In genomic region chrX:159372753-159373144, GRCm38 (mm10) we compare ENCODE assay signal across 8 mouse cellular contexts. TPM values are rescaled to one million over a fixed set of nuclear protein-coding genes. Genes with fewer than 3 reads are reported as not detected.
DNase-seq lines count a peak whose midpoint lies in the region; ATAC-seq and TF ChIP-seq lines count a peak whose summit lies in the region.

No protein-coding gene starts in this region.

- DNase-seq in kidney, postnatal 4 days, result no peak
- peak; percentile 1 for DNase-seq in midbrain, postnatal 0 days (ENCODE audit: low spot score)
- no peak for DNase-seq in layer of hippocampus, postnatal 25 days (ENCODE audit: extremely low spot score in 1 of 2, low spot score in 1 of 2)
- no peak for DNase-seq in cerebellum, adult 9-10 months
- no peak for DNase-seq in adrenal gland, adult 2 months

- peak overlapping the region; percentile 69 for H3K4me3 ChIP-seq in kidney, embryonic 15.5 days (replicated peaks)
- peak overlapping the region; percentile 93 for H3K4me3 ChIP-seq in cortical plate, adult 2 months (ENCODE audit: insufficient read depth, low read length)
- H3K4me3 ChIP-seq in hindbrain, embryonic 16.5 days (ENCODE audit: low read length), result peak overlapping the region; percentile 68
- H3K4me3 ChIP-seq in midbrain, postnatal 0 days (ENCODE audit: low read depth, low read length), result peak overlapping the region; percentile 57

- H3K27ac ChIP-seq in kidney, embryonic 15.5 days, result peak overlapping the region; percentile 86
- H3K27ac ChIP-seq in cortical plate, adult 2 months (ENCODE audit: insufficient read depth, low read length), result no peak overlapping the region
- H3K27ac ChIP-seq in hindbrain, embryonic 16.5 days (ENCODE audit: low read depth, low read length), result peak overlapping the region; percentile 83
- H3K27ac ChIP-seq in midbrain, postnatal 0 days (ENCODE audit: low read depth, low read length), result no peak overlapping the region

- peak overlapping the region; percentile 69 for H3K9ac ChIP-seq in kidney, embryonic 15.5 days
- peak overlapping the region; percentile 73 for H3K9ac ChIP-seq in hindbrain, embryonic 16.5 days (ENCODE audit: low read depth, low read length)
- H3K9ac ChIP-seq in midbrain, postnatal 0 days (replicated peaks; ENCODE audit: low read length, poor library complexity, severe bottlenecking), result peak overlapping the region; percentile 64

- H3K27me3 ChIP-seq in kidney, embryonic 15.5 days, result peaks cover 5% of the 10 kb centered on the region; the same call in 1 of the 2 replicates
- no peaks in the 10 kb centered on the region for H3K27me3 ChIP-seq in hindbrain, embryonic 16.5 days (replicated peaks; ENCODE audit: control insufficient read depth, insufficient read depth, low read length)
- no peaks in the 10 kb centered on the region for H3K27me3 ChIP-seq in midbrain, postnatal 0 days (ENCODE audit: insufficient read depth, low read length)

- no peaks in the 10 kb centered on the region for H3K4me1 ChIP-seq in kidney, embryonic 15.5 days
- H3K4me1 ChIP-seq in cortical plate, adult 2 months (ENCODE audit: control insufficient read depth, insufficient read depth, low read length), result no peaks in the 10 kb centered on the region
- no peaks in the 10 kb centered on the region; the same call in 1 of the 2 replicates for H3K4me1 ChIP-seq in hindbrain, embryonic 16.5 days (ENCODE audit: control insufficient read depth, insufficient read depth, low read depth, low read length)
- no peaks in the 10 kb centered on the region for H3K4me1 ChIP-seq in midbrain, postnatal 0 days (ENCODE audit: insufficient read depth, low read length)

- peaks cover 5% of the 10 kb centered on the region for H3K36me3 ChIP-seq in kidney, embryonic 15.5 days
- no peaks in the 10 kb centered on the region for H3K36me3 ChIP-seq in hindbrain, embryonic 16.5 days (ENCODE audit: control insufficient read depth, insufficient read depth, low read length)
- no peaks in the 10 kb centered on the region for H3K36me3 ChIP-seq in midbrain, postnatal 0 days (ENCODE audit: insufficient read depth, low read length)

- TF ChIP-seq CTCF in cortical plate, adult 2 months (IDR thresholded peaks at IDR 0.05; ENCODE audit: extremely low read depth, insufficient read depth, low read length), result no peak
- no peak for TF ChIP-seq CTCF in midbrain, postnatal 0 days (IDR thresholded peaks at IDR 0.05)

- no peaks in the 10 kb centered on the region for H3K9me3 ChIP-seq in kidney, embryonic 15.5 days (replicated peaks)
- no peaks in the 10 kb centered on the region for H3K9me3 ChIP-seq in hindbrain, embryonic 16.5 days (ENCODE audit: control insufficient read depth, low read length)
- H3K9me3 ChIP-seq in midbrain, postnatal 0 days (ENCODE audit: low read length), result no peaks in the 10 kb centered on the region

- WGBS in kidney, embryonic 15.5 days, result 28% methylated on average over 9 of the region's 9 CpGs
- 24% methylated on average over 9 of the region's 9 CpGs for WGBS in hindbrain, embryonic 16.5 days
- WGBS in midbrain, postnatal 0 days, result 21% methylated on average over 9 of the region's 9 CpGs

- H3K4me2 ChIP-seq in kidney, embryonic 15.5 days, result peak overlapping the region; percentile 54
- H3K4me2 ChIP-seq in hindbrain, embryonic 16.5 days (ENCODE audit: low read length), result peak overlapping the region; percentile 52
- H3K4me2 ChIP-seq in midbrain, postnatal 0 days (ENCODE audit: low read depth, low read length, poor library complexity, severe bottlenecking), result peak overlapping the region; percentile 41

- no peak for TF ChIP-seq POLR2A in cortical plate, adult 2 months (IDR thresholded peaks at IDR 0.05; ENCODE audit: extremely low read depth, insufficient read depth, low read length)

- peak; percentile 9; the same call in 1 of the 2 replicates for ATAC-seq in kidney, embryonic 15.5 days (replicated peaks; ENCODE audit: low FRiP score)
- ATAC-seq in hindbrain, embryonic 16.5 days, result 0 out of 2 replicates have a peak, but pooled peaks have one; percentile 2
- ATAC-seq in midbrain, postnatal 0 days (ENCODE audit: low FRiP score), result peak; percentile 28; the same call in 1 of the 2 replicates

RNA-seq across cellular contexts. Expression of gene Eif1ax, which starts 0.8 kb away (rescaled TPM):
- polyA plus RNA-seq in kidney, embryonic 15.5 days (2015; fragmentation: Nextera tagmentation; extraction: Ambion mirVana), result 132 and 146 TPM in 2 replicates
- 50.3 and 61.3 TPM in 2 replicates for polyA plus RNA-seq in cortical plate, adult 2 months (2012; rRNA removed)
- polyA plus RNA-seq in hindbrain, embryonic 16.5 days (2015; fragmentation: Nextera tagmentation; extraction: Ambion mirVana), result 102 and 106 TPM in 2 replicates
- 82.5 and 103 TPM in 2 replicates for total RNA-seq in midbrain, postnatal 0 days (2014; rRNA removed)
- polyA plus RNA-seq in midbrain, postnatal 0 days (2015; fragmentation: Nextera tagmentation; extraction: Ambion mirVana), result 76.7 and 82.3 TPM in 2 replicates
- total RNA-seq in layer of hippocampus, postnatal 25 days (2021), result 100 to 1,000 TPM; 124 to 136 TPM
- total RNA-seq in adrenal gland, adult 2 months (2021), result 100 to 1,000 TPM in 1 of 2 experiments, 10 to 100 TPM in 1; 93.3 to 111 TPM
- 244 and 316 TPM in 2 replicates for polyA plus RNA-seq in adrenal gland, adult 2 months (2012; rRNA removed)

RNA-seq across cellular contexts. Expression of gene Map7d2, which starts 41.6 kb away (rescaled TPM):
- polyA plus RNA-seq in kidney, embryonic 15.5 days (2015; fragmentation: Nextera tagmentation; extraction: Ambion mirVana), result 2.7 and 3.5 TPM in 2 replicates
- polyA plus RNA-seq in cortical plate, adult 2 months (2012; rRNA removed), result 53.9 and 59.2 TPM in 2 replicates
- 55.0 and 57.6 TPM in 2 replicates for polyA plus RNA-seq in hindbrain, embryonic 16.5 days (2015; fragmentation: Nextera tagmentation; extraction: Ambion mirVana)
- total RNA-seq in midbrain, postnatal 0 days (2014; rRNA removed), result 35.6 and 38.9 TPM in 2 replicates
- 57.3 and 61.7 TPM in 2 replicates for polyA plus RNA-seq in midbrain, postnatal 0 days (2015; fragmentation: Nextera tagmentation; extraction: Ambion mirVana)
- 10 to 100 TPM; 83.7 to 98.2 TPM for total RNA-seq in layer of hippocampus, postnatal 25 days (2021)
- 1 to 10 TPM; 2.0 to 3.9 TPM for total RNA-seq in adrenal gland, adult 2 months (2021)
- 0.07 and 0.19 TPM in 2 replicates for polyA plus RNA-seq in adrenal gland, adult 2 months (2012; rRNA removed)

Comparison
In these comparisons a context has a peak if more than half of its experiments do, and no peak if none do; other contexts are left out.
1. H3K27ac ChIP-seq: peak in kidney, embryonic 15.5 days (single experiment) and hindbrain, embryonic 16.5 days (single experiment); none in cortical plate, adult 2 months (single experiment) and midbrain, postnatal 0 days (single experiment).
2. RNA of gene Map7d2, which starts 41.6 kb away (polyA plus RNA-seq): 57.3 to 61.7 TPM in midbrain, postnatal 0 days, 55.0 to 57.6 TPM in hindbrain, embryonic 16.5 days and 53.9 to 59.2 TPM in cortical plate, adult 2 months; 2.7 to 3.5 TPM in kidney, embryonic 15.5 days and 0.07 to 0.19 TPM in adrenal gland, adult 2 months; every median in the first group is over 10 times any median in the second.
3. Peak in every context shown above with its lines, with median percentiles within 50 percentile points of each other: ATAC-seq, H3K4me2 ChIP-seq, H3K4me3 ChIP-seq and H3K9ac ChIP-seq.